Mouse (Mus musculus): ENCODE results near the gene Vwa8. TPM values are rescaled to one million over a fixed set of nuclear protein-coding genes. Genes with fewer than 3 reads are reported as not detected.
"Not testable (repeated sequence)": the region's sequence is repeated elsewhere in the genome, so short reads cannot be mapped to it uniquely, and the experiment has no call there.

The Vwa8 gene
- polyA plus RNA-seq, 1 experiment from 2014 or later: 14.7 TPM

DNA sequence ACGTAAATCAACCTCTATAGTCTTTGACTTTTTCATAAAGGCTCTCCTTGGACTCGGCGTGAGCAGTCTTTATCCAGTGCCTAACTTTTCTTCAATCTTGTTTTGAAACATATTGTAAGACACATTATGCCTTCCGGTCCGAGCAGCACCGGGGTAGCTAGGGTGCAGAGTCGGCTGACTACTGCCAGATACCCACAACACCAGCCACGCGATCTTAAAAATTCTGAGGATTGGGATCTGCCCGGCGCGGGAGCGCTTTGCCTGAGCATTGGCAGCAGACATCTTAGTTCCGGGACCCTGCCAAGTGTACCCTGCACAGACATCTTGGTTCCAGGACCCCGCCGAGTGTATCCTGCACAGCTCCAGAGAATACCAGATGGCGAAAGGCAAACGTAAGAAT, 38.6 kb downstream of the Vwa8 start:
- not testable (repeated sequence) for H3K4me1 ChIP-seq (ENCODE audit: control insufficient read depth, insufficient read depth, low read length); H3K4me3 ChIP-seq (ENCODE audit: low read depth, low read length); ATAC-seq (ENCODE audit: insufficient number of reproducible peaks, insufficient read depth, low FRiP score, low read depth); H3K9ac ChIP-seq (replicated peaks; ENCODE audit: low read depth, low read length); H3K9me3 ChIP-seq (ENCODE audit: control insufficient read depth, low read depth, low read length); H3K27ac ChIP-seq (ENCODE audit: low read length); H3K27me3 ChIP-seq (ENCODE audit: control insufficient read depth, insufficient read depth, low read length); H3K36me3 ChIP-seq (ENCODE audit: control insufficient read depth, insufficient read depth, low read length); H3K4me2 ChIP-seq (replicated peaks; ENCODE audit: low read depth, low read length)
- WGBS: 92% methylated on average over 14 of the region's 18 CpGs

DNA sequence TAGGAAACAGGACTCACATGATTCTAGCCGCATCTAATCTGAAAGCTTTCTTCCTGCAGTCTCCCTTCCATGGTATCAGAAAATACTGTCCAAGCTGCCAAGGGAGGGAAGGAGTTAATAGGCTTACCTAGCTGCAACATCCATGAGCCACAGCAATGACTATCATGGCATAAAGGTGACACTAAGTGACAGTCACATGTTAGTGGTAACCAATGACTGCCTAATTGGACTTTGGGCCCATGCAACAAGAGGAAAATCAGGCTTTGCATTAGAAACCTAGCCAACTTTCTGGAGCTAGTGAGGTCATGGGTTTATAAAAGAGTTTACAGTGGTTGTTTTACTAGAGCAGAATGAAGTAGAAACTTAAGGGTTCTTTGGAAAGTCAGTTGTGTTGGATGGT, 46.6 kb downstream of the Vwa8 start:
- ATAC-seq (ENCODE audit: insufficient number of reproducible peaks, insufficient read depth, low FRiP score, low read depth): no peak
- 92% methylated on average over 1 of the region's 1 CpGs for WGBS
- Histone ChIP-seq H3K36me3 (ENCODE audit: control insufficient read depth, insufficient read depth, low read length) (no peaks in the 10 kb centered on the region), H3K4me1 (ENCODE audit: control insufficient read depth, insufficient read depth, low read length) (0 out of 2 replicates have a peak, but pooled peaks cover 5% of the 10 kb centered on the region), H3K4me3 (ENCODE audit: low read depth, low read length) (no peak overlapping the region), H3K27me3 (ENCODE audit: control insufficient read depth, insufficient read depth, low read length) (no peaks in the 10 kb centered on the region), H3K9ac (replicated peaks; ENCODE audit: low read depth, low read length) (no peak overlapping the region), H3K4me2 (replicated peaks; ENCODE audit: low read depth, low read length) (no peak overlapping the region), H3K9me3 (ENCODE audit: control insufficient read depth, low read depth, low read length) (no peaks in the 10 kb centered on the region), H3K27ac (ENCODE audit: low read length) (no peak overlapping the region)

DNA sequence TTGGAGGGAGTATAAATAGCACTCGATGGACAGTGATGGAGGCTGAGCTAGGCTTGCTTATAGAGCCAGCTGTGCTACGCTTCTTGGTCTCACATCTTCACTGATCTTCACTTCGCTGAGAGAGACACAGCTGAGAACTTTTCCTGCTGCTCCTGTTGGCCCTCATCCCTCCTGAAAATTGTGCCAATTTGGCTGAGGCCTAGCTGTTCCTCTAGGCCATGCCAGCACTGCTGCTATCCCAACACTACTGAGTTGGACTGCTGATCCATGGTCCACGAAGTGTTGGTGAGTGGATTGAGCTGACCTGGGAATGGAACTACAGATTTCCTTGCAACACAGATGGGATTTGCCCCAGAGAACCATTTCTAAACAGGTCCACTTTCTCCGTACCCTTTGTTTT, 47.4 kb downstream of the Vwa8 start:
- no peak for ATAC-seq (ENCODE audit: insufficient number of reproducible peaks, insufficient read depth, low FRiP score, low read depth)

DNA sequence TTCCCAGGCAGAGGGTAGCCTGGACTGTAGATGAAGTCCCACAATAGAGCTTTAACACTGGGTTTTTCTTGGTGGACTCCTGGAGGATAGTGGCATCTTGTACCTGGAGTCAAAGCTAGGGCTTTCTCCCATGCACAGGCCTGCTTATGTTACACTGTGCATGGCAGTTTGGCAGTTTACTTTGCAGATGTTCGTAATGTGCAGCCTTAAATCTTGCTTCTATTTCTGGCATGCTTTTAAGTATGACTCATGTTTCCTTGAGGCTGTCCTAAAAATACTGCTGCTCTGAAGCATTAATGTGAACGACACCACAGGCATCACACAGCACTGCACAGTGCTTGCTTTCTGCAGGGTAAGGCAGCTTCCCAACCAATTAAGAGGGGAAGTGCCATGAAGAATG, 51.9 kb downstream of the Vwa8 start:
- peak; percentile 74; the same call in 1 of the 2 replicates for ATAC-seq (ENCODE audit: insufficient number of reproducible peaks, insufficient read depth, low FRiP score, low read depth)
- H3K36me3 ChIP-seq (ENCODE audit: control insufficient read depth, insufficient read depth, low read length): no peaks in the 10 kb centered on the region
- no peak overlapping the region for H3K4me2 ChIP-seq (replicated peaks; ENCODE audit: low read depth, low read length)
- 17% methylated on average over 2 of the region's 2 CpGs for WGBS
- H3K4me1 ChIP-seq (ENCODE audit: control insufficient read depth, insufficient read depth, low read length): 0 out of 2 replicates have a peak, but pooled peaks cover 9% of the 10 kb centered on the region
- no peak overlapping the region for H3K4me3 ChIP-seq (ENCODE audit: low read depth, low read length)
- H3K9me3 ChIP-seq (ENCODE audit: control insufficient read depth, low read depth, low read length): no peaks in the 10 kb centered on the region
- no peaks in the 10 kb centered on the region for H3K27me3 ChIP-seq (ENCODE audit: control insufficient read depth, insufficient read depth, low read length)
- no peak overlapping the region for H3K9ac ChIP-seq (replicated peaks; ENCODE audit: low read depth, low read length)
- H3K27ac ChIP-seq (ENCODE audit: low read length): peak overlapping the region; percentile 18; the same call in 1 of the 2 replicates

More for the DNA sequence above, 47.4 kb downstream of the Vwa8 start:
- 88% methylated on average over 5 of the region's 5 CpGs for WGBS
- Histone ChIP-seq H3K27me3 (ENCODE audit: control insufficient read depth, insufficient read depth, low read length) (no peaks in the 10 kb centered on the region), H3K4me3 (ENCODE audit: low read depth, low read length) (no peak overlapping the region), H3K9ac (replicated peaks; ENCODE audit: low read depth, low read length) (no peak overlapping the region), H3K4me1 (ENCODE audit: control insufficient read depth, insufficient read depth, low read length) (0 out of 2 replicates have a peak, but pooled peaks cover 9% of the 10 kb centered on the region), H3K9me3 (ENCODE audit: control insufficient read depth, low read depth, low read length) (no peaks in the 10 kb centered on the region), H3K36me3 (ENCODE audit: control insufficient read depth, insufficient read depth, low read length) (no peaks in the 10 kb centered on the region), H3K4me2 (replicated peaks; ENCODE audit: low read depth, low read length) (no peak overlapping the region), H3K27ac (ENCODE audit: low read length) (no peak overlapping the region)

DNA sequence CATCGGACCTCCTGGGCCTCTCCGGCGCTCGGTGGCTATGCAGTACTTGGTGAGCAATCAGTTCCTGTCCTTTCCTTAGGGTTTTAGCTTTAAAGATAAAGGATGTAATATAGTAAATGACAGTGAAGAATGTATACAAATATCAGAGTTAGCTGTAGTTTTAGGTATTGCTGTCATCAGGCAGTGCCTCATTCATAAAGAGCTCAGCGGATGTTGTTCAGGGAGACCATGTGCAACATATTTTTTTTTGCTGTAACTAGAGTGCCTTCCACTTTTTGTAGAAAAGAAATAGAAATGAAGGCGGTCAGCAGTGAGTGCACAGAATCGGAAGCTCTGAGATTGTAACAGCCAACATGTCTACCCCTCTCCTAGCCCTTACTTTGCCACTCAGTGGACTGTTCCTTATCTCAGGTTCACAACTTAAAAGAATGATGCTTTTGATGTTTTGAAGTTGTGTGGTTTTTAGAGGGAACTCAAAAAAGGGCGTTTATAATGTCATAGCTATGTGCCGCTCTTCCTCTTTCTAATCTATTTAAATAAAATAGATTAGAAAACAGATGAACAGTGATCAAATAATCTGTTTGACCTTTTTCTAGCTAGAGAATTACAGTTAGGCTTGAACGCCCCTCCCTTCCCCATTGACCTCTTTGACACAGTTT, 59.5 kb downstream of the Vwa8 start:
- 88% methylated on average over 10 of the region's 10 CpGs for WGBS
- H3K27me3 ChIP-seq (ENCODE audit: control insufficient read depth, insufficient read depth, low read length): no peaks in the 10 kb centered on the region
- H3K36me3 ChIP-seq (ENCODE audit: control insufficient read depth, insufficient read depth, low read length): no peaks in the 10 kb centered on the region
- no peak overlapping the region for H3K27ac ChIP-seq (ENCODE audit: low read length)
- no peak overlapping the region for H3K4me2 ChIP-seq (replicated peaks; ENCODE audit: low read depth, low read length)
- no peaks in the 10 kb centered on the region for H3K4me1 ChIP-seq (ENCODE audit: control insufficient read depth, insufficient read depth, low read length)
- no peak for ATAC-seq (ENCODE audit: insufficient number of reproducible peaks, insufficient read depth, low FRiP score, low read depth)
- H3K4me3 ChIP-seq (ENCODE audit: low read depth, low read length): no peak overlapping the region
- no peak overlapping the region for H3K9ac ChIP-seq (replicated peaks; ENCODE audit: low read depth, low read length)
- no peaks in the 10 kb centered on the region for H3K9me3 ChIP-seq (ENCODE audit: control insufficient read depth, low read depth, low read length)

DNA sequence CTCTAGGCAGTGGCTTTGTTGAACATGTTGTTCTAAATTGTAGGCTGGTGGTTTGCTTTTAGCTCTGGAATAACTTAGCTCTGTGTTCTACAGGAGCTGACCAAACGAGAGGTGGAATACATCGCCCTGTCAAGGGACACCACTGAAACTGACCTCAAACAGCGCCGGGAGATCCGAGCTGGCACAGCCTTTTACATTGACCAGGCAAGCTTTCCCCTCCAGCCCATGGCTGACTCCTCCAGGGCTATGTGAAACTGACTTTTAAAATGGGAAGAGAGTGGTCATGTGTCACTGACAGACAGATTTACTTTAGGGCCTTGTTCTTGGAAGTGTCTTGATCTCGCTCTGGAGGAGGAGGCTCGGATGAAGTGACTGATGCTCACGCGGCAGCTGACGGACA, 63.2 kb downstream of the Vwa8 start:
- Histone ChIP-seq H3K4me3 (ENCODE audit: low read depth, low read length) (no peak overlapping the region), H3K4me1 (ENCODE audit: control insufficient read depth, insufficient read depth, low read length) (no peaks in the 10 kb centered on the region), H3K9ac (replicated peaks; ENCODE audit: low read depth, low read length) (no peak overlapping the region), H3K36me3 (ENCODE audit: control insufficient read depth, insufficient read depth, low read length) (no peaks in the 10 kb centered on the region), H3K4me2 (replicated peaks; ENCODE audit: low read depth, low read length) (no peak overlapping the region), H3K27ac (ENCODE audit: low read length) (no peak overlapping the region), H3K9me3 (ENCODE audit: control insufficient read depth, low read depth, low read length) (no peaks in the 10 kb centered on the region), H3K27me3 (ENCODE audit: control insufficient read depth, insufficient read depth, low read length) (no peaks in the 10 kb centered on the region)
- ATAC-seq (ENCODE audit: insufficient number of reproducible peaks, insufficient read depth, low FRiP score, low read depth): no peak
- 77% methylated on average over 10 of the region's 10 CpGs for WGBS

DNA sequence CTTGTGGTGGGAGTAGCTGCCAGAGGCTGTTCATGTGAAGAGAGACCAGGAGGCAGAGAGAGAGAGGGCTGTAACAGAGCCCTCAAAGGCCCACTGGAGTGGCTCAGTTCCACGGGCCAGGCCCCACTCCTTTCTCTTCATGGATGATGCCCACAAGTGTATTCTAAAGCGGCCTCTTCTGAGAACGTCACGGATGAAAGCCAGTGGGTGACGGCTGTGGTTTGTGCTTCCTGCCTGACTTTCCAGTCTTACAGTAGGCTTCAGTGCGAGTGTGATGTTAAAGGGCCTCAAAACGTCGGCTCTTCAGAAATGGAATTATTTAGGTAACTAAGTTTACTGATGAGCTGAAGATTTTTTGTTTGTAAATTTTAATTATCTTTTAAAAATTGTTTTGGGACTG, 65.3 kb downstream of the Vwa8 start:
- no peak overlapping the region for H3K9ac ChIP-seq (replicated peaks; ENCODE audit: low read depth, low read length)
- 82% methylated on average over 8 of the region's 8 CpGs for WGBS

DNA sequence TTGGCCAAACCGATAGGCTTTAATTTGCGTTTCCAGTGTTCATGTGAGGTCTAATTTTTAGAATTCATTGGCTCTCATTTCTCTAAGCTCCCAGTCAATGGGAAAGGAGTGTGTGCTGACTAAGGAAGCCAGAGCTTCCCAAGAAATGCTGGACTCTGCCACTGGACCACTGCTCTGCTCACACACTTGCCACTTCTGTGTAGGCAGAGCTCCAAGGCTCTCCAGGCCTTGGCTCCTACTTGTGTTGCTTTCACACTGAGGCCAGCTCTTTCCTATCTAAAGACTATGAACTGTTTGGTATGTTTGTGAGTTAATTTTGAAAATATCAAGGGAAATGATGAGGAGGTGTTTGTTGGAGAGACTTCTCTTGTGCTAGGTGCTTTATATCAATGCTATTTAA, 67.8 kb downstream of the Vwa8 start:
- H3K4me3 ChIP-seq (ENCODE audit: low read depth, low read length): no peak overlapping the region
- H3K4me2 ChIP-seq (replicated peaks; ENCODE audit: low read depth, low read length): no peak overlapping the region
- H3K36me3 ChIP-seq (ENCODE audit: control insufficient read depth, insufficient read depth, low read length): no peaks in the 10 kb centered on the region
- H3K4me1 ChIP-seq (ENCODE audit: control insufficient read depth, insufficient read depth, low read length): no peaks in the 10 kb centered on the region
- H3K27ac ChIP-seq (ENCODE audit: low read length): no peak overlapping the region
- ATAC-seq (ENCODE audit: insufficient number of reproducible peaks, insufficient read depth, low FRiP score, low read depth): no peak
- H3K27me3 ChIP-seq (ENCODE audit: control insufficient read depth, insufficient read depth, low read length): no peaks in the 10 kb centered on the region
- no peaks in the 10 kb centered on the region for H3K9me3 ChIP-seq (ENCODE audit: control insufficient read depth, low read depth, low read length)
- H3K9ac ChIP-seq (replicated peaks; ENCODE audit: low read depth, low read length): no peak overlapping the region
- WGBS: 95% methylated on average over 2 of the region's 2 CpGs

More for the DNA sequence above, 65.3 kb downstream of the Vwa8 start:
- Histone ChIP-seq H3K36me3 (ENCODE audit: control insufficient read depth, insufficient read depth, low read length) (no peaks in the 10 kb centered on the region), H3K27me3 (ENCODE audit: control insufficient read depth, insufficient read depth, low read length) (no peaks in the 10 kb centered on the region), H3K4me3 (ENCODE audit: low read depth, low read length) (no peak overlapping the region), H3K27ac (ENCODE audit: low read length) (no peak overlapping the region), H3K4me2 (replicated peaks; ENCODE audit: low read depth, low read length) (no peak overlapping the region), H3K4me1 (ENCODE audit: control insufficient read depth, insufficient read depth, low read length) (no peaks in the 10 kb centered on the region), H3K9me3 (ENCODE audit: control insufficient read depth, low read depth, low read length) (no peaks in the 10 kb centered on the region)
- ATAC-seq (ENCODE audit: insufficient number of reproducible peaks, insufficient read depth, low FRiP score, low read depth): no peak

DNA sequence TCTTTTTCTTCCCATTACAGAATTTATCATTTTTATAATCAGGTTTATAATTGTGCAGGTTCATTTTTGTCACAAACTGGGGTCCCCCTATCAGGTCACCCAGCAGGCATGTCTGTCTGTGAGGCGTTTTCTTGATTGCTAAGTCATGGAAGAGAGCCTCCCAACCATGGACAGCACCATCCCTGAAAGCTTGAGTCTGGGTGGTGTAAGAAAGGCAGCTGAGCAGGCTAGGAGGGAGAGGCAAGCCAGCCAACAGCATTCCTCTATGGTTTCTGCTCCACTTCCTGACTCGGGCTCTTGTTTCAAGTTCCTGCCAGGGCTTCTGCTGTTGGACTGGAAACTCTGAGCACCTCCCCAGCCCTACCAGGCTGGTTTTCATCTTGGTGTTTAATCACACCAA, 72.4 kb downstream of the Vwa8 start:
- no peak for ATAC-seq (ENCODE audit: insufficient number of reproducible peaks, insufficient read depth, low FRiP score, low read depth)
- 42% methylated on average over 2 of the region's 2 CpGs for WGBS
- H3K9ac ChIP-seq (replicated peaks; ENCODE audit: low read depth, low read length): no peak overlapping the region

More for the DNA sequence above, 72.4 kb downstream of the Vwa8 start:
- Histone ChIP-seq H3K4me1 (ENCODE audit: control insufficient read depth, insufficient read depth, low read length) (no peaks in the 10 kb centered on the region), H3K27ac (ENCODE audit: low read length) (no peak overlapping the region), H3K36me3 (ENCODE audit: control insufficient read depth, insufficient read depth, low read length) (no peaks in the 10 kb centered on the region), H3K4me3 (ENCODE audit: low read depth, low read length) (no peak overlapping the region), H3K9me3 (ENCODE audit: control insufficient read depth, low read depth, low read length) (no peaks in the 10 kb centered on the region), H3K4me2 (replicated peaks; ENCODE audit: low read depth, low read length) (no peak overlapping the region), H3K27me3 (ENCODE audit: control insufficient read depth, insufficient read depth, low read length) (no peaks in the 10 kb centered on the region)

Data from stomach, embryonic 14.5 days (tissue).